Mouse (Mus musculus): ENCODE measurements around the gene Gm12845.
"Not testable (repeated sequence)": the region's sequence is repeated elsewhere in the genome, so short reads cannot be mapped to it uniquely, and the experiment has no call there.

Gene Gm12845

DNA sequence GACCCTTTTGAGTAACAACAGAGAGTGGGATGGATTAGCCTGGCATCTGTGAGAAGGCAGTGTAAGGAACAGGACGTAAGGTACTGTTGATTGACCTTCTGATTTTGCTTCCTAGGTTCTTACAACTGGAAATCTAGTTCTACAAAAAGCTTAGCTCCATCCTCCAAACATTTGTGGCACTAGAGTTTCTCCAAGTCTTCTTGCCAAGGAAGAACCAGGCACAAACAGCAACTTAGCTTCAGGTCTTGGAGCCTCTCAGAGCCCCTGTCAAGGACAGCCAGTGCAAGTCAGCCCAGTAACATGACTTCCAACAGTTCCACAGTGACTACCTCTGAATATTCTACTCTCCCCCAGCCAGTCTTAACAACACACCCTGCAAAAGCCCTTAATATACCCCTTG, at the start of gene Gm12845:
TSS of gene Gm12845 (plus strand) at position 301 of the 400 bp plus-strand sequence.
- in situ Hi-C loops (cut with MboI, MseI), result no loop called here

DNA sequence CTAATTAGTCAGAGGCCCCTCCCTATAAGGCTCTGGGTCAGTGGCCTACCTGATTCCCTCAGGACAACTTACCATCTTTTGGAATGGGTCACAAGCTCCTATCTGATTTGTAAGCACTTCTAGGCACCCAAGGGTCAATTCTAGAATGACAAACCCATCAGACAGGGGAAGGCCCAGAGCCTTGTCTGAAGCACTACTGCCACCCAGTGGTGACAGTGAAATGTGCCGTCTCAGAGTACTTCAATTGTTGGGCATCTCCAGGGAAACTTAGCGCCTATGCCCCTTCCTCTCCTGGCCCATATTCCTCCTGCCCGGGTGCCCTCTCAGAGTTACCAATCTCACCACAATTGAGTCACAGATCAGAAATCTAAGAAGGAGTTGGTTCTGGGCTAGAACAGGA, 47.3 kb upstream of the Gm12845 start:
- in situ Hi-C loops (cut with MboI, MseI), result loop anchor here (10.0 kb wide), 1 partner anchor 412 kb away; no protein-coding TSS in a partner anchor

DNA sequence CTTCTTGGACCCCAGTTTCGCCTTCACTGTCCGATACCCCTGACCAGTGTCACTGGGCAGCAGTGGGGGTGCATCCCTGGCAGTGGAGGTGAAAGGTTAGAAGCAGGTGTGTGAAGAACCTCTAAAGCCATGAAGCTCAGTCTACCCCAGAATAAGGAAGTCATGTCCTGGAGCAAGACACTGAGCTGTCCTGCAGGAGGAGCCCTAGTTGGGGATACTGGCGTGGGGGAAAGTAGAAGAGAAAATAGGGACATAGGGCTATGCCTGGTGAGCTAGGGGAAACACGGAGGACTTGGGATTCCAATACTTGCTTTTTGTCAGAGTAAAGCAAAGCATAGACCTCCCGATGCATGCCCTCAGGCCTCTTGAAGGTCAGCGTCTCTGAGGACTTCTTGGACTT, 43.2 kb upstream of the Gm12845 start:
- in situ Hi-C loops (cut with MboI, MseI), result no loop called here

DNA sequence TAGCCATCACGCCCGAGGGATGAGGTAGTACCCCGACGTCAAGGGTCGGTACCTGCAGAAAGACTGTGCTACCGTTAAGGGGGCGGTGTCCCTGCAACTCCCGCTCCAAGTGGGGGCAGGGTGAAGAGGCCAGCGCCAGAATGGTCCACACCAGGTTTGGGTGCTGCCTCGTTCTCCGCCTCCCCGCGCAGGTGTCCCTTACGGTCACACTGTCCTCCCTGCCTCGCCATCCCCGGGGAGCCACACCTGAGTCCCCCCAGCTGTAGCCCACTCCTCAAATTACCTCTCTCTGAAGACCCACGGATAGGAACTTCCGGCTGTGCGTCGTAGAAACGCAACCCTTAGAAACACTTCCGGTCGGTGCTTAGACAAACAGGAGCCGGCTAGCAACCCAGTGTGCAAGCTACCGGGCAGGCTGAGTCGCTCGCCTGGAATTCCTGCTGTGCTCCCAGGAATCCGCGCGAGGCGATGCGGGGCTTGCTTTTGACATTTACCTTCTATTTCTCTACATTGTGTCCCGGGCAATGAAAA, 42.2 kb upstream of the Gm12845 start, which contains the start of gene Dmap1:
TSS of gene Dmap1 (minus strand) at position 343 of the 531 bp plus-strand sequence.
- in situ Hi-C loops (cut with MboI, MseI), result no loop called here

DNA sequence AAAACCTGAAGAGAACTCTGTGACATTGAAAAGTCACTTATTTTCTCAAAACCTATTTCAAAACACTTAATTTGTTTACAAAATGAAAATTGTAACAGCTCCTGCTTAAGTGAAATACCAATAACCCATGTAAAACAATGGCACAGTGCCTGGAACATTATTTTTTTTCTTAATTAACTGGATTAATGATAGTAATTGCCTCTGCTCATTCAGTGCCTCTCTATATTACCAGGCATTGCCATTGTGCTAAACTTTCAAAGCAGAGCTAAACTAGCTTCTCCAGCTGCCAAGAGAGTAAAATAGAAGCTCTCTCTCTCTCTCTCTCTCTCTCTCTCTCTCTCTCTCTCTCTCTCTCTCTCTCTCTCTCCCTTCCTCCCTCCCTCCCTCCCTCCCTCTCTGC, 41.7 kb upstream of the Gm12845 start:
- in situ Hi-C loops (cut with MboI, MseI), result no loop called here

DNA sequence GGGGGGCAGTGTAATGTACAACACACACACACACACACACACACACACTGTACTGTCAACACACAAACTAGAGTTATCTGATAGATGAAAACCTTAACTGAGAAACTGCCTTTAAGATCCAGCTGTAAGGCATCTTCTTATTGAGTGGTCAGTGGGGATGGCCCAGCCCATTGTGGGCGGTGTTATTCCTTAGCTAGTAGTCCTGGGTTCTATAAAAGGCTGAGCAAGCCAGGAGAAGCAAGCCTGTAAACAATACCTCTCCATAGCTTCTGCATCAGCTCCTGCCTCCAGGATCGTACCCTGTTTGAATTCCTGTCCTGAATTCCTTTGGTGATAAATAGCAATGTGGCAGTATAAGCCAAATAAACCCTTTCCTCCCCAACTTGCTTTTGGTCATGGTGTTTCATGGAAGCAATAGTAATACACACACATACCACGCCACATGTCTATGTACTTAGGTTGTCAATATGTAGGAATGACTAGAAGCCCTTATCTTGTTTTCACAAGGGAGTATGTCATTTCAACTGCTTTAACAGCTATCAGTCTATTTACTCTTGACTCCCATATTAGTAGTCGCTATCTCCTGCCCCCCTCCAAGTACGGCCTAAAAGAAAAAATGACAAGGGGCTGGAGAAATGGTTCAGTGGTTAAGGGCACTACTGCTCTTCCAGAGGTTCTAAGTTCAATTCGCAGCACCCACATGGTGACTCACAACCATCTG, 41.0 kb upstream of the Gm12845 start:
- in situ Hi-C loops (cut with MboI, MseI), result no loop called here

DNA sequence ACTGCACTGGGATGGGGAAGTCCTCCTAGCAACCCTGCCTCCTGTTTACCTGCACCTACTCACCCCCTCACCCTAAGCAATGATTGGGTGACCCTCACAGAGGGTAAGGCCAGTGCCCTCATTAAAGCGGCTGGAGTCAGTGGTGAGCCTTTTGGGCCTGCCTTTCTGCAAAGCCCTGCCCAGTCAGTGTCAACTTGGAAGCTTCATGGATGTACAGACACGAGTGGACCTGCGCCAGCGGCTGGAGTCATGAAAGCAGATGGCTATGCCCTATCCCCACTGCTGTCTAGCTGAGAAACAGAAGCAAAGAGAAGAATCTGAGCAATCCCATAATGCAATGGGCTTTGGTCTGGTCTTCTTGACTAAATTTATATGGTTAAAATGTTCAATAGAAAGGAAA, 37.9 kb upstream of the Gm12845 start:
- in situ Hi-C loops (cut with MboI, MseI), result no loop called here

DNA sequence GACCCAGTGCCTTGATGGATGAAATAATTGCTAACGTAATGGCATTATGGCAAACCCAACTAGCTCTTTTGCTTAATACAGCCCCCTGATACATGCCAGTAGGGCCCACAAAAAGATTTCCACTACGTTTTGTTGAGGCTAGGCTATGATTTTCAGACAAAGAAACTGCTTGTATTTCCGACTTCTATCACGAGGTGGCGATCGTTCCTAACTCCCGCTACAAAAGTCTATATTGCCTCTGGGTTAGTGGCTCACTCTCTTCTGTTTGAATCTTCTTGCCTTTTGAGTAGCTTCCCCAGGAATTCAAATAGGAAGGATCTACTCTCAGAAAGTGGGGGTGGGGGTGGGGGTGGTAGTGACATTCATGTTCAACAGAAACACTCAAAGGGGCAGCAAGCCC, 18.9 kb upstream of the Gm12845 start:
- in situ Hi-C loops (cut with MboI, MseI), result loop anchor here (5.0 to 10.0 kb wide), 2 partner anchors 67 to 359 kb away; no protein-coding TSS in a partner anchor

DNA sequence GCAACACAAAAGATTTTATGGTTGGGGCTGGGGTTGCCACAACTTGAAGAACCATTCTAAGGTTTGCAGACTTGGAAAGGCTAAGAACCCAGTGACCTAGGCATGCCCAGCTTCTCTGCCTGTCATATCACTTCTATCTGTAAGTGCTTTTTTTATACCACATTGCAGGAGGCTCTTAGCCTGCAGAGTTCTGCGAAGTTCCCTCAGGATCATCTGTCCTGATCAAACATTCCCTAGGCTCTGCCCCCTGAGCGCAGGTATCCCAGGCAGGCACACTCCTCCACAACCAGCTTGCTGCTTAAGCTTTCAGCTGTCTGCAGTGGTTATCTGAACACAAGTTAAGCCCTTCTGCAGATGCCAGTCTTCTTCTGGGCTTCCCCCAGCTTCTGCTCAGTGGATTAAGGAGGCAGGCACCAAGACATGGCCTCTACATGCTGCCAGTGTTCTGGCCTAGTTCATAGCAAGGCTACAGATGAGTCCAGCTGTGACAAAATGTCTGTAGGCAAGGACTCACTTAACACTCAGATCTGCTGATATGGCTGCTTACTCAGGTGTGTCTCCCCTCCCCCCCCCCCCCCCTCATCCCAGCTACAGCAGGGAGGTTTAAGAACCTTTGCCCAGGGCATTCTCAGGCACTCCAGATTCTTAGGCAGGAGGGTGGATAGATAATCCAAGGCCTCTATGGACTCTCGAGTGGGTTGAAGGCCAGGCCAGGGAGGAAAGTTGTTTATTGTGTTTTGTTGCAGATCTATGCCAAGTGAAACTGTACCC, 15.2 kb upstream of the Gm12845 start:
- in situ Hi-C loops (cut with MboI, MseI), result loop anchor here (5.0 to 10.0 kb wide), 2 partner anchors 63 to 356 kb away; no protein-coding TSS in a partner anchor

DNA sequence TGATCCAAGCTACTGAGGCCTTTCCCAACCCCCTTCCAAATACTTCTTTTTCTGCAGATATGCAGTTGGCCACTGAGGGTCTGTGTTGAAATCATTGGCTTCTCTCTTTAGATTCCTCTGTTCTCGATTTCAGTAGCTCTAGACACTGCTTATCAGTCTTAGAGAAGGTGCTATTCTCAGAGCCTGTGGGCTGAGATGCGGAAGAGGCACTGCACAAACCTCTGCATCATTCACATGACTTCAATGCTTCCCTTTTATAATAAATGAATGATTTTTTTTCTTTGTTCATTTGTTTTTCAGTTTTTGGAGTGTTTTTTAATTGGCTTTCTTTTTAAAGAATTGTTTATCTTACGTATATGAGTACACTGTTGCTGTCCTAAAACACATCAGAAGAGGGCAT, 11.9 kb upstream of the Gm12845 start:
- in situ Hi-C loops (cut with MboI, MseI), result no loop called here

DNA sequence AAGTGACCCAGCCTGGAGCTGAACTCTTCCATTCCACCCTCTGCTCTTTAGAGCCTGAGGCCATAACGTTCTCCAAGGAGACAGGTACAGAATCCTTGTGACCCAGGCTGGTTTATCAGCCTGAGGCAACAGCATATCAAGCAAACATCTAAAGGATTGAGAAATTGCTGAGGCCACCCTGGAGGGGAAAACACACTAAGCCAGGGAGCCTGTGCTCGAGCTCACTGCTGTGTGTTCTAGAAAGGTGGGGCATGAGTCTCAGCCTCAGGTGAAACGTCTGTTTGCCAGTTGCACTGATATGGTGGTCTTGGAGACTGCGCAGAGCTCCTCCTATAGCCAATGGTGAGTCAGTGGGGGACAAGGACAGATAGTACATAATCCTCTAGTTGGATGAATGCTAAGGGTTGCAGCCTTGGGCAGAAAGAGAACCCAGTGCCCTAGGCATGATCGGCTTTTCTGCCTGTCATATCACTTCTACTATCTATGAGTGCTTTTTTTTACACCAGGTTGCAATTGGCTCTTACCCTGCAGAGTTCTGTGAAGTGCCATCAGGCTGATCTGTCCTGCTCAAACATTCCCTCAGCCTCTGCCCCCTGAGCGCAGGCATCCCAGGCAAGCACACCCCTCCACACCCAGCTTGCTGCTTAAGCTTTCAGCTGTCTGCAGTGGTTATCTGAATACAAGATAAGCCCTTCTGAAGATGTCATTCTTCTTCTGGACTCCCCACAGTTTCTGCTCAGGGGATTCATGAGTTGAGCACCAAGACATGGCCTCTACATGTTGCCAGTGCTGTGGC, 10.7 kb upstream of the Gm12845 start:
- in situ Hi-C loops (cut with MboI, MseI), result no loop called here

DNA sequence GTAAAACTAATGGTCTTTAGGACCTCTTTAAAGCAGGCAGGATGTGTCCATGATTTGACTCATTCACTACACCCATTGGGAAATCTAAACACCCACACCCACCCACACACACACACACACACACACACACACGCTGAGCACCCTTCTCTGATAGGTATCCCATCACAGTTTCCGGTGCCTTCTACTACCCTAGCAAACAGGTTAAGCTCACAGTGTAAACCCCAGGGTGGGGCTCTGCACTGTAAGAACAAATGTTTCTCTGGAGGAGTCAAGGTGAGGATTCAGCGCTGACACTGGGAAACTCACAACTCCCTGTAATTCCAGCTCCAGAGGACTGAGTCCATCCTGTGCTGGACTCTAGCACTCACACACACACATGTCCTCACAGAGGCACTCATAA, 7.7 kb downstream of the Gm12845 start:
- in situ Hi-C loops (cut with MboI, MseI), result no loop called here

DNA sequence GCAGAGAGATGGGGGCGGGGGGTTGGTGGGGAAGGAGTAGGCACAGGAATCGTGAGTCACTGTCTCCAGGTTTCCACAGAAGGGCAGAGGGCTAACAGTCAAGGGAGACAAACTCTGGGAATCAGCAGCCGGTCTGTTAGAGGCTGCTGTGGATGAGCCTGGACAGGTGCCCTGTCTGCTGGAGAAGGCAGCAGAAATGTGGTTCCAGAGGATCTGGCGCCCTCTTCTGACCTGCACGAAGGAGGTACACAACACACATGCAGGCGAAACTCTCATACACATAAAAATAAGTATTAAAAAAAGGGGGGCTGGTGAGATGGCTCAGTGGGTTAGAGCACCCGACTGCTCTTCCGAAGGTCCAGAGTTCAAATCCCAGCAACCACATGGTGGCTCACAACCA, 13.3 kb downstream of the Gm12845 start:
- in situ Hi-C loops (cut with MboI, MseI), result no loop called here

DNA sequence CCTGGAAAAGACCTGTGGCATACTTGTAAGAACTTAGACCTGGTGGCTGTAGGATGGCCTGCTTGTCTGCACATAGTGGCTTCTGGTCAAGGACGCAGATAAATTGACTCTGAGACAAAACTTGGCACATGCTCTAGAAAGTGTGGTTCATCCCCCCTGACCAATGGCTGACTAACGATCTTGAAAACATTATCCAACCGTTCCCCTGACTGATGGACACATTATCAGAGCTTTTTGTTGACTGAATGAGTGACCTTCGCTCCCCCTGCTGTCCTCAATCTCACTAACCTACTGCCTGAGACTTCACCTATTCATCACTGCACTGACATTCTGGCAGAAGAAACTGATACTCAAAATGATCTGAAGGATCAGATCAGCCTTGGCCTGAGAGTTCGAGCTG, 28.3 kb downstream of the Gm12845 start:
- in situ Hi-C loops (cut with MboI, MseI), result not testable (repeated sequence)

DNA sequence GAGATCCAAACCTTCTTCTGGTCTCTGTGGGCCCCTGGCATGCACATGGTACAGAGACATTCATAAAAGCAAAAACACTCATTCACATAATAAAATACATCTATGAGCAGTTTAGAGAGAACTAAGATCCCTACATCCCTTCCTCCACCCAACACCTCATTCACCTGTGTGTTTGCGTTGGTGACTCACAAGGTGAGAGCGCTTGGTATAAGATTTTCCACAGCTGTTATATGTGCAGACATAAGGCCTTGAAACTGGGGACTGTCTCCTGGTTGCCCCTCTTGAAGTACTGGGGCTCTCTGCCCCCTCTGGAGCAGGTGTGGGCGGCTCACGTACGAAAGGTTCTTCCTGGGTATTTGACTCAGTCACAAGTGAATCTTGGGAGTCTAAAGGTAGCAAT, 35.9 kb downstream of the Gm12845 start:
- in situ Hi-C loops (cut with MboI, MseI), result no loop called here

DNA sequence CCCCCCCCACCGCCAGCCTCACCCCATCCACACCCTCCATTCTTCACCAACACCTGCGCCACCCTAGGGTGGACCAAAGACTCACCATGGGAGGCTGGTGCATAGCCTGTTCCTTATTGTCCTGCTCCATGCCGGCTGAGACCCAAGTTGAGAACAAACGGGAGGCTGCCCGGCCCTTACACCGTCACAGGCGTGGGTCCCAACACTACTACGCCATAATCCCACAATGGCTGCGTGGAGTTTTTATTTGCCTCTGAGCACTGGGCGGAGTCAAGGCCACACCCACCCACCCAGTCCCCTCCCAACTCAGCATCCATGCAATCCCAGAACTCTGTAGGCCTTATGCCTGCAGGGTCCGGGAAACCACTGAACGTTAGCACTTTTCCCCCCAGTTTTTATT, 41.2 kb downstream of the Gm12845 start, which contains the start of gene Klf17:
TSS of gene Klf17 (minus strand) at position 233 of the 400 bp plus-strand sequence.
- in situ Hi-C loops (cut with MboI, MseI), result no loop called here

DNA sequence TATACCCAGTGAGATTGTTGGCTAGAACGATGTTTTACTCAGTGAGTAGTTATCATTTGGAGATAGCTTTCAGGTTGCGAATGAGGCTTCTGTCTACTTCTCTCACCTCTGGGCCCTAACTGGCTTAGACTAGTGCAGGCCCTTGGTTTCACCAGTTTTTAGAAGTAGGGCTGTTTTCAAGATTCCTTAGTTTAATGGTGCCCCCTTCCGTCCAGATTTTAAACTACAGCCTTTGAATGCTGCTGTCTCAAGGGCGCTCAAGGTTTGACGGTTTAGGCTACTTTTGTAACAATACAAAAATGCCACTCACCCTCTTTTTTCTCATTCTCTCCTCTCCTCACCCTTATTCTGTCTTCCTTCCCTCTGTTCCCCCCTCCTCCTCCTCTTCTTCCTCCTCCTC, 46.7 kb downstream of the Gm12845 start:
- in situ Hi-C loops (cut with MboI, MseI), result loop anchor here (5.0 kb wide), 1 partner anchor 64 kb away; no protein-coding TSS in a partner anchor

DNA sequence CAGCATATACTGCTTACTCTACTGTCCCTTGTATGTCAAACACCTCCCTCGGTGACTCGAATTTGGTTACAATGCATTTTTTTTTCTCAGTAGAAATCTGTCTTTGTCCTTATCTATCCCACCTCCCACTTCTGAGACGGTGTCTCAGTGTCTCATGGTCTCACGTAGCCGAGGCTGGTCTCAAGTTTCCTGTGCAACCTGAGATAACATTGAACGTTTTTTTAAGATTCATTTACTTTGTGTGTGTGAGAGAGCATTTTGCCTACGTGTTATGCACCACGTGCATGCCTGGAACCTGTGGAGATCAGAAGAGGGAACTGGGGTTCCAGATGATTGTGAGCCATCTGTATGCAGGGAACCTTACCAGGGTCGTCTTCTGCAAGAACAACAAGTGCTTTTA, 48.7 kb downstream of the Gm12845 start:
- in situ Hi-C loops (cut with MboI, MseI), result loop anchor here (5.0 kb wide), 1 partner anchor 66 kb away; no protein-coding TSS in a partner anchor
